Mouse (Mus musculus) layer of hippocampus, adult 11-12 months (tissue): ENCODE data around the gene Scn4b.

Experiments
- DNase-seq: peaks from one replicate; pipeline ENCODE4 v3.0.0; 2022; ENCODE audit warnings: low spot score

Gene Scn4b

GRCm38 (mm10) chr9:45189661-45190174 lies 51.5 kb downstream of the Scn4b start:
- DNase-seq: no peak

GRCm38 (mm10) chr9:45195468-45195867 lies 57.3 kb downstream of the Scn4b start:
- no peak for DNase-seq

DNA sequence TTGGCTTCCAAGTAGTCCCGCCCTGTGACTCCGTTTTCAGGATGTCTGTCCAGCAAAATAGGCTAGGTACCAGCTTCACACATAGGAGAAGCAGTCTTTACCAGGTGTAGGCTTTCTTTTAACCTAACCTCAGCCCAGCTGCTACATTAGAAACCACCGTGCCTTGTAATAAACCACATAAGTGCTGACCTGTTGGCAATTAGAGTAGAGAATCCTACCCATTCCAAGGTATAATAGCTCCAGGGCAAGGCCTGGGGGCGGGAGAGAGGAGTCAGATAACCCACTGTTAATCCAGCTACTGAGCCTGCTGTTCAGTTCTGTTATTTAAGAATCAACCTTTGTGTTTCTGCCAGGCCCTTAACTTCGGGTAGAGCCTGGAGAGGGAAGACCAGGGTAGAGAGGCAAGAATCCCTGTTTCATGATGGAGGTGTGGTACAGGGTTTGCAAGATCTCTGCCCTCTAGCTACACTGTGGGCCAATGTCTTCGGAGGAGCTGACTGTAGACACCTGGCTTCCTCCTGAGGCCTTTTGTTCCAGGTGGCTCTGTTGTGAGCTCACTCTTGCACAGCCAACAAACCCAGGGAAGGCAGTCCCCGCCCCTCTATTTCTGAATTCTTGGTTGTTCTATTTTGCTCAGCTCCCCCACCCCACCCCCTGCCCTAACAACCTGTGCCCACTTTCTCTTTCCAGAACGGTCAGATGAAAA lies 58.1 kb downstream of the Scn4b start:
- no peak for DNase-seq

GRCm38 (mm10) chr9:45197549-45197948 lies 59.4 kb downstream of the Scn4b start:
- DNase-seq: no peak

DNA sequence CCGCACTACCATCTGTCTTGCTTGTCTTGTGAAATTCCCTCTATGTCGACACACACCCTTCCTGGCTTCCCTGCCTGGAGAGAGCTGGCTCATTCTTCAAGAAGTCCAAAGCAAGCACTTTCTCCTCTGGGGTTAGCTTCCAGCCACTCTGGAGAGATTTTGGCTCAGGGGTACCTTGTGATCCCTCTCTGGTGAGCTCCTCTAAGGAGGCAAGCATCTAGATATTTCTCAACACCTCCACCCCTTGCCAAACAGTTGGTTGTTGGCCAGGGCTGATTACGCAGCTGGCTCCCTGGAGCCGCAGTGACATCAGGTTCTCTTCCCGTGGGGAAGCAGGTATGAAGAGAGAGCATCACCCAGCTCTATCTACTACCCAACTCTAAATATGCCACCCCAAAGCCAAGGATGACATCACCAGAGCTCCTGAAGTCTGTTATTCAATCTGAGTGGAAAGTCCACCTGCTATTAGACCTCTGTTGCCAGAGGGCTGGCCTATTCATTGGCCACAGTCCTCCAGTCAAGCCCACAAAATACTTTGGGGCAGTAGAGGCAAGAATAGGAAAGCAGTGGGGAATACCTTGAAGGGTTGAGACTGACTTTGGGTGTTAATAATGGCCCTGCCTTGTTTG lies 63.2 kb downstream of the Scn4b start:
- no peak for DNase-seq

- DNase-seq: no peak
Observed at GRCm38 (mm10) chr9:45202021-45202798, 64.0 kb downstream of the Scn4b start.
